Mouse (Mus musculus) testis, adult 2 months (tissue): ENCODE results near the gene Sycp2l. TPM values are rescaled to one million over a fixed set of nuclear protein-coding genes. Genes with fewer than 3 reads are reported as not detected.

Source experiments
- H3K27ac ChIP-seq: fragments of 200-500 bp; 2 replicates; pipeline ENCODE4 v1.5.1; 2012; ENCODE audit warnings: low read depth, low read length; ENCODE audit not compliant: control insufficient read depth, insufficient read depth
- H3K27me3 ChIP-seq: fragments of 200-500 bp; 2 replicates; pipeline ENCODE4 v1.6.1; 2012; ENCODE audit warnings: mild to moderate bottlenecking, low read length, moderate library complexity; ENCODE audit not compliant: control insufficient read depth, insufficient read depth
- H3K36me3 ChIP-seq: fragments of 200-500 bp; 2 replicates; pipeline ENCODE4 v1.6.1; 2012; ENCODE audit warnings: mild to moderate bottlenecking, low read length; ENCODE audit not compliant: control insufficient read depth, insufficient read depth
- H3K4me1 ChIP-seq: fragments of 200-500 bp; 2 replicates; pipeline ENCODE4 v1.6.1; 2012; ENCODE audit warnings: low read length; ENCODE audit not compliant: control insufficient read depth, insufficient read depth
- H3K4me3 ChIP-seq: fragments of 200-500 bp; 2 replicates; pipeline ENCODE4 v1.5.1; 2012; ENCODE audit warnings: low read depth, mild to moderate bottlenecking, low read length, moderate library complexity, mixed read lengths; ENCODE audit not compliant: control insufficient read depth
- CTCF ChIP-seq: fragments of 200-500 bp; IDR thresholded peaks from 2 replicates; pipeline ENCODE4 v1.5.1; 2012; ENCODE audit warnings: low read depth, mild to moderate bottlenecking, inconsistent platforms, low read length, moderate library complexity; ENCODE audit not compliant: control insufficient read depth, insufficient read depth, insufficient replicate concordance
- POLR2A ChIP-seq: fragments of 200-500 bp; IDR thresholded peaks from 2 replicates; pipeline ENCODE4 v1.6.1; 2012; ENCODE audit warnings: low read depth, mild to moderate bottlenecking, inconsistent platforms, low read length, moderate library complexity; ENCODE audit not compliant: control insufficient read depth
- polyA plus RNA-seq: library from polyadenylated mRNA; depleted of rRNA; stranded (reverse); fragments of >200 nt; gene quantifications from 2 replicates; pipeline ENCODE4 v1.2.3, GENCODE M21; 2012

Gene Sycp2l
- polyA plus RNA-seq, 1 experiment: 0.11 TPM

DNA sequence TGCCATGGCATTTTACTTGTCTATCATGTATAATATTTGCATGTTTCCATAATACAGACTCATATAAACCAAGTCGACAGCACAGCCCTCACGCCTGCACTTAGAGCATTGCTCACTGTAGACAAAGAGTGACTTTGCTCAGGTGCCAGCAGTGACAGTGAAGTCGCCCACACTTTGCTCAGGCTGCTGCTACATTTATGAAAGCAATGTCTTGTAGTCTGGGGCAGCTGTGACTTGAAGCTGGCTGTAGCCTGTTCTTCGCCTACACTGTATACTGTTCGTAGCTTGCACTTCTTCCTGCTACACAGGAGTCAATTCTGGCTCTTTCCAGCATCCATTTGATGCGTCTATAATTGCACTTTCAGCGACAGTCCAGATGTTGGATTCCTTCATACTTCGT, 15.0 kb downstream of the Sycp2l start:
- H3K4me1 ChIP-seq: no peaks in the 10 kb centered on the region; the same call in 1 of the 2 replicates
- no peaks in the 10 kb centered on the region for H3K36me3 ChIP-seq
- H3K4me3 ChIP-seq: no peak overlapping the region
- no peak overlapping the region for H3K27ac ChIP-seq
- TF ChIP-seq CTCF (no peak), POLR2A (no peak)
- no peaks in the 10 kb centered on the region for H3K27me3 ChIP-seq

DNA sequence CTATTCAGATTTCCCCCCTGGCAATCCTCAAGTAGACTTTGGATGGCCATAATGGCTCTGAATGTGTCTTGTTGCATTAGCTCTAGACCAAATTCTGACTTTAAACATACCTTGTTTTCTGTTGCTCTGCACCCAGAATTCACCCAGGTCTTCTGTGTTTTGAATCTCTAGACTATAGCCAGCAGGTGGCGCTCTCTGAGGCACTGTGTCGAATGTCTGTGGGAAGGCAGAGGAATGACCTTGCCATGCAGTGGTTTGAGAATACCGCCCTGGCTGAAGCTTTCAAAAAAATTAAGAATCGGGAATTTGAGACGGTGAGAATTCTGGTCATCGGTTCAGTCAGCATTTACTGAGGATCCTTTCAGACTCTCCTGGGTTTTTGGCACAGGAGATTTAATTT, 20.8 kb downstream of the Sycp2l start:
- no peaks in the 10 kb centered on the region for H3K36me3 ChIP-seq
- H3K4me1 ChIP-seq: no peaks in the 10 kb centered on the region
- H3K4me3 ChIP-seq: no peak overlapping the region
- H3K27me3 ChIP-seq: no peaks in the 10 kb centered on the region
- no peak overlapping the region for H3K27ac ChIP-seq
- TF ChIP-seq POLR2A (no peak), CTCF (peak; percentile 75; the same call in 1 of the 2 replicates)

DNA sequence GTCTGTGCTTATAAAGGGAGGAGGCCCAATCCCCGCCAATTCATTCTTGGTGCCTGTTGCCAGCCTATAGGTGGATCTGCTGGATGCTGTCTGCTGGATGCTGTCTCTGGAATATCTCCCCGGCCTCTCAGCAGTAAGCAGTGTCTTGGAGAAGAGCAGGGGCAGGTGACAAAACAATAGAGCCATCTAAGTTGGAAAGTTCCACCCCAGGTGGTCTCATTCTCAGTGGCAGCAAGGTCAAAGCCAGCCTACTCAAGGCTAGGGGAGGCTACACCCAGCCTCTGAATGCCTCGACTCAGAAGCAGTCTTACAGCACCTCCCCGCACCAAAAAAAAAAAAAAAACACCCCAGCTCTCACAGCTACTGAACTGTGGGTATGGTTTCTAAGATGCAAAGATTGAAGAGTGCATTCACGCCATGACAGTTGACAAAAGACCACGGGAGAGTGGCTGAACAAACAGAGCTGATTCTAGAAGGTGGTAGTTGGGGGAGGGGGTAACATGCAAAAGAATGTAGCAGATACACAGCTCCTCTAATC, 31.4 kb downstream of the Sycp2l start:
- Histone ChIP-seq H3K4me1 (no peaks in the 10 kb centered on the region; the same call in 1 of the 2 replicates), H3K4me3 (no peak overlapping the region), H3K27ac (no peak overlapping the region), H3K36me3 (no peaks in the 10 kb centered on the region), H3K27me3 (no peaks in the 10 kb centered on the region)
- TF ChIP-seq POLR2A (no peak), CTCF (no peak)

DNA sequence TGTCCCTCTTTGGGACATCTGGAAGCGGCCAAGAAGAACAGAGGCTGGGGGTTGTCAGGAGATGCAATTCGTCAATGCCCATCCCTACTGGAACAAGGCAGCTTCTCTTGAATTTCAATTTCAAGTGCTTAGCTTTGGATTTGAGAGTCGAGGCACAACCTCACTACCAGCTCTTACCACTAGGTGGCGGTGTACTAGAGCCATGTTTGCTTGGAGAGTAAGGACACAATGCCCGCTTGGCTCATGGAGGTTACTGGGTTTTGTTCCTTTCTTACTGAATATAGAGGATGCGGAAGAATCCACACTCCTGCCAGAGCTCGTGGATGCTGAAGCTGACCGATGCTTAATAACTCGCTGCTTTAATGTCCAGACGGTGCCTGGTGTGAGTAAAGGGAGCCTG, 32.2 kb downstream of the Sycp2l start:
- no peaks in the 10 kb centered on the region for H3K27me3 ChIP-seq
- H3K4me1 ChIP-seq: no peaks in the 10 kb centered on the region; the same call in 1 of the 2 replicates
- H3K36me3 ChIP-seq: no peaks in the 10 kb centered on the region
- H3K27ac ChIP-seq: no peak overlapping the region
- no peak overlapping the region for H3K4me3 ChIP-seq
- no peak for TF ChIP-seq POLR2A
- TF ChIP-seq CTCF: peak; percentile 67; the same call in 1 of the 2 replicates

DNA sequence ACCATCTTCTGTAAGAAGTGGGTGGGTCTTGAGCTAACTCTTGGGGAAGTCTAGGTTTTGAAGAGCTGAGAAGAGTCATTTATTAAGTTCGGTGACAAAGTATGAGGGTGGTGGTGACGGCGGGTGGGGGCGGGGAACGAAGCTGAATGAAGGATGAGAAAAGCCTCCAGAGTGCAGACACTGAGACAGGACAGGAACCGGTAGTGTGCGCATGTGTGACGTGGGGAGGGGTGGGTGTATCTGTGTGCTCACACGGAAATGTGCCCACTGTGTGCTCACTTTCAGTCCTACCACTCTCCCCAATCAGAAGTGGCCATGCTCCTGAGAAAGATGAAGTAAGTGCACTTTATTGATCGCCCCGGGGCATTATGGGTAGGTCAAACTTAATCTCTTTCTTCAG, 39.0 kb downstream of the Sycp2l start:
- Histone ChIP-seq H3K27ac (no peak overlapping the region), H3K4me3 (peak overlapping the region; percentile 59), H3K36me3 (no peaks in the 10 kb centered on the region), H3K4me1 (peaks cover 2% of the 10 kb centered on the region; the same call in 1 of the 2 replicates), H3K27me3 (no peaks in the 10 kb centered on the region)
- TF ChIP-seq CTCF: no peak

DNA sequence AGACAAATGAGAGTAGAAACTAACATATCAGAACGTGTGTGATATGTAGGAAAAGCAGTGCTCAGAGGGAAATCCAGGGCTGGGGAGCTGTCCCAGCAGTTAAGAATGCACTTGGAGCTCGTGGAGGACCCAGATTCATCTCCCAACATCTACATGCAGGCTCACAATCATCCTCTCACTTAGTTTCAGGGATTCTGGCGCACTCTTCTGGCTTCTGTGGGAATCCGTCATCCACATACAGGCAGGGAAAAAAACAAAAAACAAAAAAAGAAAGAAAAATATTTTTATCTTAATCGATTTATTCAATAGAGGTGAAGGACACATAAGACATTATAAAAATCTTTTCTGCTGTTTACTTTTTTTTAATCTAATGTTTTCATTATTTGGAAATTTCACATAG, 44.3 kb downstream of the Sycp2l start:
- H3K36me3 ChIP-seq: no peaks in the 10 kb centered on the region
- no peak overlapping the region for H3K27ac ChIP-seq
- H3K4me1 ChIP-seq: no peaks in the 10 kb centered on the region
- H3K4me3 ChIP-seq: no peak overlapping the region
- H3K27me3 ChIP-seq: no peaks in the 10 kb centered on the region
- TF ChIP-seq CTCF (no peak), POLR2A (no peak)

DNA sequence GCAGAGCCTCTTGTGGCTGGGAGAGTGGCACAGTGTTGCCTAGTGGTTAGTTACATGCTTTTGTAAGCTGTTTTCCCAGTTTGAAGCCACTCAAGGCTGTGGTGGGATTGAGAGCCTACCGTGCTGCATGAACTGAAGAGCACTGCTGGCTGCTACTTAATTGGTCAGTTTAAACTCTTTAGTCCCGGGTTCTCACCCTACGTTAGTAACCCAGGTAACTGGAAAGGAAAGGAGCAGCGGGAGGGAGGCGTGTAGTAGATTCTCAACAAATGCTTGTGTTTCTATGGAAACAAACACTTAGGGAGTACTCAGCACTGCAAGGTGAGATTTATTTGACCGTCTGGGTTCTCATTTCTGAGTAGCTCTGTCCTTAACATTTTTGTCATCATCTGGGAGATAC, 73.8 kb downstream of the Sycp2l start:
- H3K36me3 ChIP-seq: peaks cover 6% of the 10 kb centered on the region
- H3K27me3 ChIP-seq: no peaks in the 10 kb centered on the region
- H3K4me3 ChIP-seq: no peak overlapping the region
- TF ChIP-seq CTCF (no peak), POLR2A (no peak)
- H3K4me1 ChIP-seq: no peaks in the 10 kb centered on the region
- no peak overlapping the region for H3K27ac ChIP-seq

DNA sequence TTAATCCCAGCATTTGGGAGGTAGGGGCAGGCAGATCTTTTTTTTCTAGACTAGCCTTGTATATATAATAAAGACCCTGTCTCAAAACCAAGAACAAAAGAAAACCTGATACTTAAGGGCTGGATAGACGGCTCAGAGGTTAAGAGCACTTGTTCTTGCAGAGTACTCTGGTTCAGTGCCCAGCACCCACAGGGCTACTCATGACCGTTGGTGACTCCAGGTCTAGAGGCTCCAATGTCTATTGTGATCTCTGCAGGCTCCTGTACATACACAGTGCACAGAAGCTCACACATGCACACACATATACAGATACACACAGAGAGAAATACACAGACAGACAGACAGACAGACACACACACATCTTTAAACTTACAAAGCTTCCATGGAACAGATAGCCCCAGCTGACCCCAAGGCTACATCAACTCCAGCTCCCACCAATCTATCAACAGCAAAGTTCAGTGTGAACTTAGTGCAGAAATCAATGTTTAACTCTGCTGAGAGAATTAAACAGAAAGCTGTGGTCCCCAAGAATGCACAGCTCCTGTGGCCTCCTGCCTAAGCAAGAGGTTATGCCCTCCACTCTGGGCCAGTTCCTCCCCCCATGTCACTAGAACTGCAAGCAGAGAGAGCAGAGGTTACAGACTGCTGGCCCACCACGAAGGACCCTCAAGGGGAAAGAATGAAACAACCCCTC, 81.7 kb downstream of the Sycp2l start:
- Histone ChIP-seq H3K4me1 (no peaks in the 10 kb centered on the region), H3K36me3 (peaks cover 2% of the 10 kb centered on the region; the same call in 1 of the 2 replicates), H3K27ac (no peak overlapping the region), H3K4me3 (no peak overlapping the region), H3K27me3 (no peaks in the 10 kb centered on the region)
- TF ChIP-seq CTCF (no peak), POLR2A (no peak)
